Mouse (Mus musculus) hindbrain, embryonic 10.5 days (tissue): ENCODE data around the gene Resp18. TPM values are rescaled to one million over a fixed set of nuclear protein-coding genes. Genes with fewer than 3 reads are reported as not detected.
A peak's percentile ranks its signal among the peaks of the same experiment; 100 is the strongest.
"Not testable (repeated sequence)": the region's sequence is repeated elsewhere in the genome, so short reads cannot be mapped to it uniquely, and the experiment has no call there.

Source experiments
- DNase-seq: peaks from one replicate; pipeline ENCODE4 v3.0.0-alpha.2; 2017; ENCODE audit warnings: low spot score
- H3K27ac ChIP-seq: fragments of 300-500 bp; sonication (generic); 2 replicates; pipeline ENCODE4 v1.5.1; 2016; ENCODE audit warnings: mild to moderate bottlenecking, moderate library complexity
- H3K27me3 ChIP-seq: fragments of 300-500 bp; sonication (generic); 2 replicates; pipeline ENCODE4 v1.6.1; 2016; ENCODE audit warnings: mild to moderate bottlenecking; ENCODE audit not compliant: poor library complexity, insufficient read depth, severe bottlenecking
- H3K36me3 ChIP-seq: fragments of 300-500 bp; sonication (generic); 2 replicates; pipeline ENCODE4 v1.6.1; 2016; ENCODE audit warnings: mild to moderate bottlenecking, moderate library complexity
- H3K4me1 ChIP-seq: fragments of 300-500 bp; sonication (generic); replicated peaks from 2 replicates; pipeline ENCODE4 v1.6.1; 2016; ENCODE audit warnings: mild to moderate bottlenecking
- H3K4me3 ChIP-seq: fragments of 300-500 bp; sonication (generic); 2 replicates; pipeline ENCODE4 v1.5.1; 2016; ENCODE audit warnings: mild to moderate bottlenecking, moderate library complexity
- H3K9me3 ChIP-seq: fragments of 300-500 bp; sonication (generic); 2 replicates; pipeline ENCODE4 v1.6.1; 2016; ENCODE audit warnings: mild to moderate bottlenecking, moderate library complexity
- WGBS: fragments of 180-500 bp; shearing (Covaris S2); methylation state at CpG from one replicate; pipeline ENCODE4 v1.1.7; 2016; 5-methylcytosine and 5-hydroxymethylcytosine counted together
- polyA plus RNA-seq: library from polyadenylated mRNA; unstranded; fragments of >200 nt; fragmentation: Nextera tagmentation; extraction: Ambion mirVana; gene quantifications from 2 replicates; pipeline ENCODE4 v1.2.1, GENCODE M21; 2016

Gene Resp18
- polyA plus RNA-seq, 1 experiment from 2014 or later: 22.3 TPM

GRCm38 (mm10) chr1:75244175-75244826 lies 33.9 kb downstream of the Resp18 start:
- Histone ChIP-seq H3K4me3 (no peak overlapping the region), H3K9me3 (no peaks in the 10 kb centered on the region), H3K36me3 (peaks cover 32% of the 10 kb centered on the region), H3K4me1 (peaks cover 29% of the 10 kb centered on the region), H3K27ac (no peak overlapping the region), H3K27me3 (no peaks in the 10 kb centered on the region)
- 82% methylated on average over 12 of the region's 12 CpGs for WGBS
- DNase-seq: no peak

- no peak for DNase-seq
- WGBS: 90% methylated on average over 14 of the region's 14 CpGs
- no peak overlapping the region for H3K4me3 ChIP-seq
- peaks cover 34% of the 10 kb centered on the region for H3K36me3 ChIP-seq
- no peaks in the 10 kb centered on the region for H3K27me3 ChIP-seq
- no peak overlapping the region for H3K27ac ChIP-seq
- H3K4me1 ChIP-seq: peaks cover 27% of the 10 kb centered on the region
- no peaks in the 10 kb centered on the region for H3K9me3 ChIP-seq
These were observed 34.8 kb downstream of the Resp18 start for GRCm38 (mm10) chr1:75243411-75243810.

GRCm38 (mm10) chr1:75239591-75239990 lies 38.6 kb downstream of the Resp18 start:
- H3K4me1 ChIP-seq: peaks cover 31% of the 10 kb centered on the region
- 89% methylated on average over 10 of the region's 10 CpGs for WGBS
- no peak overlapping the region for H3K27ac ChIP-seq
- no peaks in the 10 kb centered on the region for H3K9me3 ChIP-seq
- no peak for DNase-seq
- peaks cover 34% of the 10 kb centered on the region for H3K36me3 ChIP-seq
- H3K4me3 ChIP-seq: no peak overlapping the region
- H3K27me3 ChIP-seq: peaks cover 8% of the 10 kb centered on the region; the same call in 1 of the 2 replicates

GRCm38 (mm10) chr1:75236117-75237050 lies 41.8 kb downstream of the Resp18 start, which contains the start of gene Dnajb2:
Dnajb2 (plus strand) TSS chr1:75236406.
- Histone ChIP-seq H3K27ac (peak within 1 kb of the TSS; percentile 94), H3K36me3 (peaks cover 14% of the 10 kb centered on the region), H3K4me1 (peaks cover 31% of the 10 kb centered on the region), H3K4me3 (peak within 1 kb of the TSS; percentile 77), H3K9me3 (no peaks in the 10 kb centered on the region), H3K27me3 (peaks cover 12% of the 10 kb centered on the region; the same call in 1 of the 2 replicates)
- WGBS: 1% methylated on average over 64 of the region's 64 CpGs
- DNase-seq: peak; percentile 85

- H3K4me1 ChIP-seq: peaks cover 31% of the 10 kb centered on the region
- WGBS: 1% methylated on average over 8 of the region's 8 CpGs
- H3K4me3 ChIP-seq: no peak overlapping the region
- H3K9me3 ChIP-seq: no peaks in the 10 kb centered on the region
- no peak overlapping the region for H3K27ac ChIP-seq
- H3K27me3 ChIP-seq: peaks cover 12% of the 10 kb centered on the region; the same call in 1 of the 2 replicates
- DNase-seq: peak; percentile 58
- H3K36me3 ChIP-seq: peaks cover 5% of the 10 kb centered on the region; the same call in 1 of the 2 replicates
These were observed 43.6 kb downstream of the Resp18 start for GRCm38 (mm10) chr1:75234606-75235005.

GRCm38 (mm10) chr1:75232489-75232888 lies 45.7 kb downstream of the Resp18 start:
- WGBS: 71% methylated on average over 4 of the region's 4 CpGs
- not testable (repeated sequence) for H3K4me3 ChIP-seq, H3K27ac ChIP-seq, H3K9me3 ChIP-seq, H3K36me3 ChIP-seq, DNase-seq
- peaks cover 12% of the 10 kb centered on the region for H3K27me3 ChIP-seq
- H3K4me1 ChIP-seq: peaks cover 30% of the 10 kb centered on the region

- Histone ChIP-seq H3K9me3 (no peaks in the 10 kb centered on the region), H3K27ac (no peak within 1 kb of the TSS), H3K4me3 (no peak within 1 kb of the TSS), H3K4me1 (peaks cover 22% of the 10 kb centered on the region), H3K36me3 (no peaks in the 10 kb centered on the region), H3K27me3 (peaks cover 12% of the 10 kb centered on the region)
- DNase-seq: no peak
- 70% methylated on average over 5 of the region's 5 CpGs for WGBS
These were observed 46.5 kb downstream of the Resp18 start, which contains the start of gene A630095N17Rik for GRCm38 (mm10) chr1:75231664-75232152. A630095N17Rik (minus strand) TSS chr1:75232102.

GRCm38 (mm10) chr1:75231224-75231623 lies 47.0 kb downstream of the Resp18 start:
- 77% methylated on average over 4 of the region's 4 CpGs for WGBS
- H3K27me3 ChIP-seq: peaks cover 12% of the 10 kb centered on the region
- no peaks in the 10 kb centered on the region for H3K9me3 ChIP-seq
- peaks cover 17% of the 10 kb centered on the region; the same call in 1 of the 2 replicates for H3K4me1 ChIP-seq
- H3K4me3 ChIP-seq: no peak overlapping the region
- no peak for DNase-seq
- H3K36me3 ChIP-seq: no peaks in the 10 kb centered on the region
- H3K27ac ChIP-seq: no peak overlapping the region

- no peak overlapping the region for H3K4me3 ChIP-seq
- H3K27me3 ChIP-seq: peaks cover 12% of the 10 kb centered on the region
- H3K27ac ChIP-seq: no peak overlapping the region
- DNase-seq: no peak
- no peaks in the 10 kb centered on the region for H3K36me3 ChIP-seq
- H3K9me3 ChIP-seq: no peaks in the 10 kb centered on the region
- 78% methylated on average over 7 of the region's 7 CpGs for WGBS
- H3K4me1 ChIP-seq: peaks cover 10% of the 10 kb centered on the region; the same call in 1 of the 2 replicates
These were observed 47.8 kb downstream of the Resp18 start for GRCm38 (mm10) chr1:75230335-75230994.

GRCm38 (mm10) chr1:75229158-75229557 lies 49.1 kb downstream of the Resp18 start:
- 73% methylated on average over 4 of the region's 4 CpGs for WGBS
- Histone ChIP-seq H3K4me3 (no peak overlapping the region), H3K27ac (no peak overlapping the region), H3K9me3 (no peaks in the 10 kb centered on the region), H3K36me3 (no peaks in the 10 kb centered on the region), H3K4me1 (no peaks in the 10 kb centered on the region), H3K27me3 (peaks cover 4% of the 10 kb centered on the region)
- DNase-seq: no peak

- 67% methylated on average over 1 of the region's 1 CpGs for WGBS
- no peak overlapping the region for H3K4me3 ChIP-seq
- no peak overlapping the region for H3K27ac ChIP-seq
- H3K4me1 ChIP-seq: no peaks in the 10 kb centered on the region
- peaks cover 3% of the 10 kb centered on the region for H3K27me3 ChIP-seq
- H3K9me3 ChIP-seq: no peaks in the 10 kb centered on the region
- DNase-seq: no peak
- no peaks in the 10 kb centered on the region for H3K36me3 ChIP-seq
These were observed 50.6 kb downstream of the Resp18 start for GRCm38 (mm10) chr1:75227653-75228052.

GRCm38 (mm10) chr1:75226138-75226537 lies 52.1 kb downstream of the Resp18 start:
- Histone ChIP-seq H3K4me3 (no peak overlapping the region), H3K36me3 (no peaks in the 10 kb centered on the region), H3K27me3 (peaks cover 18% of the 10 kb centered on the region), H3K9me3 (no peaks in the 10 kb centered on the region), H3K4me1 (no peaks in the 10 kb centered on the region), H3K27ac (no peak overlapping the region)
- no peak for DNase-seq
- 83% methylated on average over 2 of the region's 2 CpGs for WGBS
